Mouse (Mus musculus): Measurements from ENCODE around the gene Gm29133.

GRCm38 (mm10) chr3:75835286-75835967 lies 87.4 kb downstream of the Gm29133 start:
- TF ChIP-seq CTCF (IDR thresholded peaks at IDR 0.05; ENCODE audit: low read depth) = no peak
- no peak for TF ChIP-seq EP300 (IDR thresholded peaks at IDR 0.05; ENCODE audit: low read depth)

Data from heart, postnatal 0 days (tissue).